Mouse (Mus musculus) stomach, postnatal 0 days (tissue): ENCODE results near the gene Rcan2.

ENCODE experiments used
- CTCF ChIP-seq: IDR thresholded peaks from 2 replicates; pipeline ENCODE4 v1.5.1; 2016; ENCODE audit warnings: antibody characterized with exemption, low read depth, mild to moderate bottlenecking, moderate library complexity
- EP300 ChIP-seq: optimal IDR thresholded peaks from 2 replicates; pipeline ENCODE3; 2016; ENCODE audit warnings: antibody characterized with exemption

DNA sequence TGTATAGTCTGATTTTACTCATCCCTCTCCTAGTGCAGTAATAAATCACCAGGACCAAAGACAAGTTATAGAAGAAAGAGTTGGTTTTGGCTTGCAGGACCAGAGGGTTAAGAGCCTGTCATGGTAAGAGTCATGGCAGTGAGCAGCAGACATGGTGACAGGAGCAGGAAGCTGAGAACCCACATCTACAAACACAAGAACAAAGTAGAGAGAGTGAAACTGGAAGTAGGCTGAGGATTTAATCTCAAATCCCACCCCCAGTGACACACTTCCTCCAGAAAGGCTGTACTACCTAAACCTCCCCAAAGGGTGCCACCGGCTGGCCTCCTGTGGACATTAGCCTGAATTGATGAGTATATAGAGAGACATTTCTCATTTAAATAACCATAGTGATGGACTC lies 259.6 kb downstream of the Rcan2 start:
- TF ChIP-seq CTCF (no peak), EP300 (no peak)
